Mouse (Mus musculus) adrenal gland, adult 2 months (tissue): ENCODE measurements around the gene Ror2. TPM values are rescaled to one million over a fixed set of nuclear protein-coding genes. Genes with fewer than 3 reads are reported as not detected.

ENCODE experiments used
- DNase-seq: peaks from one replicate; pipeline ENCODE4 v3.0.0; 2021
- polyA plus RNA-seq: library from polyadenylated mRNA; depleted of rRNA; stranded (reverse); fragments of >200 nt; gene quantifications from 2 replicates; pipeline ENCODE4 v1.2.3, GENCODE M21; 2012
- total RNA-seq, 2 experiments: library from RNA; stranded (reverse); gene quantifications; 2 replicates each; pipeline ENCODE4 v1.2.3; 2021

Gene Ror2
- total and polyA plus RNA-seq, 3 experiments = 4.7 to 11.8 (median 7.0) TPM

DNA sequence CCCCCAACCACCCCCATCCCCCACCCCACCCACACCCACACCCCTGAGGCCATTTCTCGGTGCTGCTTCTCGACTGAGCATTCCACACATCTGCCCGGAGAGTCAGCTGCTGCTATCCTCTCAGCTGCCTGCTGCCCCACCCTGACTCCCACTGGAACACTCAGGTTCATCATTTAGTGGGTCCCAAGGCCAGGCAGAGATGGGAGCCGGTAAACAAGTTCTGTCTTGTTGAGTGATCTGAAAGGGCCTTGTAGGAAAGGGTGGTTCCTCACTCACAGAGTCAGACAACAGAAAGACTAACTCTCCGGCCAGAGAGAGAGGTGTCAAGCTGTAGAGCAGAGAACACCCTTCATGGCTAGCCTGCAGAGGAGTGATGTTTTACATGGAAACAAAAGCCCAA, 155.9 kb downstream of the Ror2 start:
- DNase-seq = no peak

DNA sequence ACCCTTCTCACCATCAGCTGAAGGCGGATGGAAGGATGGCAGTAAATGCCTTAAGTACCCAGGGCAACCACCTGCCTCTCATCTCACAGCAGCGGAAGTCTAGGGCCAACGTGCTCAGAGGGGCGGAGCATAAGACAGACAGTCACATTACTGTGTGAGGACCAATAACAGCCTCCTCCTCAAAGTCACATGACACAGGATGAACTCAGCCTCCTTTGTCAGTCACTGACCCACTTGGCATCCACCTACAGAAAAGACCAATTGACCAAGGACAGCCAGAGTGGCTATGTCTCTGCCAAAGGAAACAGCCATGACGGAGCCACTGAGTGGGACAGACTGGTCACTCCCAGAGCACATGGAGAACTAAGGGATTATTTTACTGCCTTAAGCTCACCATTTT, 160.3 kb downstream of the Ror2 start:
- DNase-seq = peak; percentile 76

- peak; percentile 48 for DNase-seq
Measured at GRCm38 (mm10) chr13:53122085-53122484, 163.8 kb downstream of the Ror2 start.

DNA sequence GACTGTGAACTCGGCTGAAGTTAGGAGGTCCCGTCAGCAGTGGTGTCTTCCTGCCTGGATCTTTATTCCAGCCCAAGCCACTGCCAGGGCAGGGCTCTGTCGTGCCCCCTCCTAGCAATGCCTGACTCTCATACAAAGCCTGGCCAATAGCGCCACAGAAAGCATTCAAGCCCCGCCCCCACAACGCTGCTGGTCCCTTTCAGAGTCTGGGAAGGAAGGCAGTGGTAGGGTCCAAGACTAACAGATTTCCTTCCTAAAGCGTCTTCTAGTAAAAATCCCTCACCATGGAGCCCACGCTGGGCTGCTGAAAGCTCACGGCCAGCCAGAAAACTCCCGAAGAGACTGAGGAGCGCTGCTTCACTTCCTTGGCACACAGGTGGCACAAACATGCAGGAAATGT, 165.0 kb downstream of the Ror2 start:
- no peak for DNase-seq

DNA sequence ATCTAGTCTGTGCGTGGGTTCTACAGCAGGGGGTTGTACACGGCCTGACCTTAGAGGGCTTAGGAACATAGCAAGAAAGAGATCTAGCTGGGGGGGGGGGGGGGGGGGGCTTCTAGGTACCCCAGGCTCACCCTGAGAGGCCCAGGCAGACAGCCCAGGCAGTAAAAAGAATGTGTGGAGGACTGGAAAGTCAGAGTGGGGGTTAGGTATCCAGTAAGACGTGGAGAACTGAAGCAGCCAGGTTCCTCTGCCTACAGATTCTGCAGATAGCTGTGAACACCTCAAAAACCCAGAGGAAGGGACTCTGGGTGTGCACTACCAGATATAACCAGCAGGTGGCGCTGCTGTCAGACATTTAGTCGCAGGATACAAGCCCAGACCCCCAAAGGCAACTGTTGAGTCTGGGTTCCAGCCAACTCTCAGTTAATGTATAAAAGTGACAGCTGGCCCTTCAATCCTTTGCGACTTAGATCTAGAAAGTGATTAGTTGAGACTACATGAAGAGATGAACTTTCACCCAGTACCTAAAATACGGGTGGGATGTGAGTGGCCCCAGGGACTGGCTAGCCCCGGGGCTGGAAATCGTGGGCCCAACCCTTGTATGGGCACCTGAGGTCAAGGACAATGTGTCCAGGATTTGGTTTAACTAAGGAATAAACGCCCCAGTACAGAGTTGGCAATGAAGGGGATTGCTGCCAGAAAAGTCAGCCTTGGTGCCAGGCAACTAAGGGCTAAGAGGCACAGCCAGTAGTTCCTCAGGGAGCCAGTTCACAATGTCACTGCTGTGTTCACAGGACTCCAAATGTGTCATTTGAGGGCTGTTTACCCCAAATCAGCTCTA, 166.1 kb downstream of the Ror2 start:
- peak; percentile 70 for DNase-seq

DNA sequence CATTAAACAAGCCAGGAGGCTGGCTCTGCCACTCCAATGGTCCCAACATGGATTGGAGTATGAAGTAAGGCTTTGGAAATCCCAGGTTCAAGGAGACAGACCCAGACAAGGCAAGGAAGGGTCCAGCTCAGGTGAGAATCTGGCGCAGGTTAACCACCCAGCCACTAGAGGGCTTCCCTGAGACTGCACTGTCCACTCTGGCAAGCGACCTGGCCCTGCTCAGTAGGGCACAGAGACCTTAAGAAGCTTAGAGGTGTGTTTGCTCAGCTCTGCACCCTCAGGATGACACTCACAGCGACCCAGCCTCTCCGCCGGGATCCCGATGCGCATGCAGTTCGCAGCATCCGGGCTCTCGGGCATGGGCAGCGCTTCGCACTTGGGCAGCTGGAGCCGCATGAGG, 167.5 kb downstream of the Ror2 start:
- no peak for DNase-seq

DNA sequence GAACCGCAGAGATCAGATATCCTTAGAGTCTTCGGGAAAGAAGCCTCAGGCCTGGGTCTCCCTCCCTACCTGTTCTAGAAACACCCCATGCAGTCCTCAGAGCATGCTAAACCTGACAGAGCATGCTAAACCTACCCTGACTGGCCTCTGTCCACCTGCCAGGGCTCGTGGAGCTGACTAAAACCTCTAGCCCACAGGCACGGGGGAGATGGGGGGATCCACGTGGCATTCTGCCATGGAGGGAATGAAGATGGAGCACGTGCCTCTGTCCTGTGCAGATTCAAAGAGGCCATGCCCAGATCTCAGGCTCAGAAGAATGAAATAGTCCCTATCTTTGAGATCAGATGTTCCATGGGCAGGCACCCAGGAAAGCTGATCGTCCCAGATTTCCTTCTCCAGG, 168.0 kb downstream of the Ror2 start:
- DNase-seq = no peak

GRCm38 (mm10) chr13:53110249-53110578, 175.7 kb downstream of the Ror2 start:
- DNase-seq = no peak

- peak; percentile 90 for DNase-seq
Measured at GRCm38 (mm10) chr13:53109560-53110248, 176.2 kb downstream of the Ror2 start.

GRCm38 (mm10) chr13:53106676-53107075, 179.2 kb downstream of the Ror2 start:
- no peak for DNase-seq

DNA sequence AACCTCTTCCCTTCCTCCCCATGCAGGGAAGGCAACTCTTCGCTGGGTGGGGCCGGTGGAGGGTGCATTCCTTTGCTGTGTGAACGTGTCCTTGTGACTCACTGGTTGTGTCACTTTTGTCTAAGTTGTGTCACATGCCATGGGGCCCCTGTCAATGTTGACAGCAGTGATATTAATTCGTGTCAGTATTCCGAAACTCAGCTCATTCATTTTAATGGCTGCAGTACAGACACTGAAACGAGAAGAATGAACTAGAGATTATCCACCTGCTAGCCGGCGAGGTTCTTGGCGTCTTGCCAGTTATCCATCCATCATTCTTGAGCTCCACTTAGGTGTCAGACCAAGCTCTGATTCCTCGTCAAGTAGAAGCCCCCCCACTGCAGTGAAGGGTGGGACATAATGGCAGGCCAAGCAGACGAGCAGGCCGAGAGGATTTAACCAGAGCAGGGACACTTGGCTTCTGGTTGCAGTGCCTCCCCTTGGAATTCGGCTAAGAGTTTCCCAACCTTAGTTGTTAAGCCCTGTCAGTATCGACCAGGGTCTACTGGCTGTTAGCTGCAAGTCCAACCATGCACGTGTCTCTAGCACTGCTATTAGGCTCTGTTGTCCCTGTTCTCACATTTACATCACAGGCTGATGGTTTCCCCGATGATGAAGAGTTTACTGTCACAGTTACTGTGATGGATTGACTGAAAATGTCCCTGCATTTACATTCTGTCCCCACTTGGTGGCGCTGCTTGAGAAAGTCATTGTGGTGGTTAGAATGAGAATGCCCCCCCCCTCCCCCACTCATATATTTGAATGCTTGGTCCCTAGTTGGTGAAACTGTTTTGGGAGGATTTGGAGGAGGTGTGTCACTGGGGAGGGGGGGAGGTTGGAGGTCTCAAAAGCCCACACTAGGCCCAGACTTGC, 185.9 kb downstream of the Ror2 start:
- DNase-seq = peak; percentile 64

GRCm38 (mm10) chr13:53096615-53097014, 189.3 kb downstream of the Ror2 start:
- DNase-seq = peak; percentile 65

GRCm38 (mm10) chr13:53095222-53095621, 190.7 kb downstream of the Ror2 start:
- no peak for DNase-seq

GRCm38 (mm10) chr13:53094658-53095057, 191.3 kb downstream of the Ror2 start:
- no peak for DNase-seq

DNA sequence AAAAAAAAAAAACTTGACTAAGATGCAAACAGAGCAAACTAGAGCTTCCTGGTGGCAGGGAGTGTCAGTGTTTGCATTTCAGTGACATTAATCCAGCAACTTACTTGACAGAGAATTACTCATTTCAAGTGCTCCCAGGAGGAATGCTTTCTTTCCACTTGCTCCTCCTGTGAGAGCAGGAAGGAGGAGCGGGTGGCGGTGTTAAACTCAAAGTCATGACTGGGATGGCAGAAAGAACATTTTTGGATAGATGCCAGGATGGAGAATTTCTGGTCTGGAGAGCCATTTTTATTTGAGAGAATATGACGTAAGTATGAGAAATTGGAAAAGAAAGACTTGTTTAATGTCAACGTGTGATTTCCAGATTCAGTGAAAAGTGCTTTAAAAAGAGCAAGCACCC, 192.5 kb downstream of the Ror2 start:
- no peak for DNase-seq

DNA sequence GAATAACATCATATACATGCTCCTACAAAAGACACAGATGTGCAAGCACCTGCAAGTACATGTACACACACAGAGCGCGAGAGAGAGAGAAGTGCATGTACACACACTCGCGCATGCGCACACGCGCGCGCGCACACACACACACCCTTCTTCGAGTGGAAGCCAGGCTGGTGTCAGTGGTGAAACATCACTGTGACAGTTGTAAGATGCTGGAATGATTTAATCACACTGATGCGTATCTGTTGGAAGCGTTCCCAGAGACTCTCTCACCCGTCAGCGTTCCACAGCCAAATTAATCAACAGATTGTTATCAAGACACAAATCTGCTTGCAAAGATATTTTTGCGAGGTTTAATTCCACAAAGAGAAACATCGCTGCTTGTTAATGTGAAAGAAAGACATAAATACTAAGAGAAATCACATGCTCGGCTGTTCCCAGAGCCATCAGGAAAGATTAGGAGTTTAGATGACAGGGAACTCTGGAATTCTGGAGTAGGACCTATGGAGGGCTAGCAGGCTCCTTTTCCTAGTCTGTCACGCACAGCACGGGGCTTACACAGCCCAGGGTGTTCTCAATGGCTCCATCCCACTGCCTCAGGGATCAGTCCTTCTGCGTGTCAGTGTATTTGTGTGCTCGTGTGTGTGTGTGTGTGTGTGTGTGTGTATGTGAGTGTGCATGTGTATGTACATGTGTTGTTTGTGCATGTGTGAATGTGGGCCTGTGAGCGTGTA, 199.2 kb downstream of the Ror2 start:
- DNase-seq = no peak

DNA sequence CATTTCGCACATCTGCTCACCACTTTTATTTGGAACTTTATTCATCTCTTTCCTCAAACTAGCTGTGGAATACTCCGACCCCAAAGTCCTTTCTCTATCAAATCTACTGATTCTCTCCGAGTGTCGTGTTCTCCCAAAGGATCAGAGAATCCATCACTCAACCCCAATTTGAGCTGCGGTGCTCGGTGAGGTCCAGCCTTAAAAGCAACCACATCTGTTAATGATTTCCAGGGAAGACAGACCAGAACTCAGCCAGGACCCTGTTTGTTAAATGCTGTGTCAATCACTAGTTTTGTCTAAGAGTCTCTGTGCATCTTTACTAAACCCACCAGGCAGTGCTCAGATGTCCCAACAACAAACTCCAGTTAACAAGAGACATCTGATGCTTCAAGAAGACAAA, 204.1 kb downstream of the Ror2 start:
- DNase-seq = no peak

- DNase-seq = no peak
Measured at GRCm38 (mm10) chr13:53077732-53078345, 208.1 kb downstream of the Ror2 start.

GRCm38 (mm10) chr13:53075006-53075405, 210.9 kb downstream of the Ror2 start:
- no peak for DNase-seq

GRCm38 (mm10) chr13:53069076-53069690, 216.7 kb downstream of the Ror2 start:
- DNase-seq = peak; percentile 15

- no peak for DNase-seq
Measured at GRCm38 (mm10) chr13:53068461-53068860, 217.5 kb downstream of the Ror2 start.
